ENCODE assay signal across 15 mouse cellular contexts in the genomic region with DNA sequence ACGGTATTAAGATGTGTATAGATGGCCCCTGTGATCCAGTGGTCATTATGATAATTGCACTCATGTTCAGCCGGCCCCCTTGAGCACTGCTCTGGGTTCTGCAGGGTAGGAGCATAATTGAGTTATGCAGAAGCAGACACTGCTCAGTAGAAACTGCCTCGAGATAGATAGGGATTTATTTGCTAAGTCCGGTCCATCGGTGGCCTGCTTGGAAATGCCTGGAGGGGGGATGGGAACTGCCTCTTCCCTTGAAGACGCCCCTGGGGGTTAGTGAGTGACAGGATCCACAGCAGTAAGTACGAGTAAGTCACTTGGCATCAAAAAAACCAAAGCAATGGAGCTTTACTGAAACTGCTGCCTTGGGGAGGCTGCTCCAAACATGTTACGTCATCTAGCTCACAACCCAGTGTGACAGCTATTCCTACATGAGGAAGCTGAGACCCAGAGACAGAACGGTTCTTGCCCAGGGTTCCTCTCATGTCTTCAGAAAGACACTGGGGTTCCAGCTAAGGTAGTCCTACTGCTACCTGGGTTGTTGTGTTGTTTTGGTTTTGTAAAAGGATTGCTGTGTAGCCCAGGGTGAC.
A peak's percentile ranks its signal among the peaks of the same experiment; 100 is the strongest.
DNase-seq lines count a peak whose midpoint lies in the region; ATAC-seq lines count a peak whose summit lies in the region.
"Had no signal": no experiment of that assay in that cellular context is flagged by ENCODE, and none has a peak within 500 bp of the region (broad histone marks: within the 10 kb centered on the region; RNA-seq: fewer than 3 reads in every experiment).

No protein-coding gene starts in this region.

- no peak overlapping the region for H3K9ac ChIP-seq in heart, embryonic 15.5 days
- no peak overlapping the region for H3K9ac ChIP-seq in midbrain, embryonic 11.5 days (ENCODE audit: low read length)
- H3K9ac ChIP-seq in midbrain, embryonic 16.5 days (ENCODE audit: low read depth, low read length): no peak overlapping the region

- H3K4me2 ChIP-seq in heart, embryonic 15.5 days: no peak overlapping the region
- H3K4me2 ChIP-seq in midbrain, embryonic 11.5 days: no peak overlapping the region
- H3K4me2 ChIP-seq in midbrain, embryonic 16.5 days (ENCODE audit: low read length): no peak overlapping the region

- H3K27ac ChIP-seq in heart, embryonic 15.5 days: 0 out of 2 replicates have a peak overlapping the region, but pooled peaks have one; percentile 11
- H3K27ac ChIP-seq in heart, embryonic 10.5 days: no peak overlapping the region
- no peak overlapping the region for H3K27ac ChIP-seq in midbrain, embryonic 11.5 days (ENCODE audit: low read depth, low read length)
- H3K27ac ChIP-seq in midbrain, embryonic 16.5 days (ENCODE audit: low read length): no peak overlapping the region
- no peak overlapping the region for H3K27ac ChIP-seq in embryonic facial prominence, embryonic 10.5 days (replicated peaks)
- peak overlapping the region; percentile 1; the same call in 1 of the 2 replicates for H3K27ac ChIP-seq in macrophage
- H3K27ac ChIP-seq: kidney, postnatal 0 days had no signal

- ATAC-seq in heart, embryonic 15.5 days (replicated peaks; ENCODE audit: insufficient number of reproducible peaks, insufficient read depth, low FRiP score, low read depth): no peak
- ATAC-seq in midbrain, embryonic 11.5 days (ENCODE audit: low FRiP score): peak; percentile 48; the same call in 1 of the 2 replicates
- ATAC-seq in midbrain, embryonic 16.5 days: no peak

- DNase-seq in heart, embryonic 10.5 days (ENCODE audit: low spot score): no peak
- DNase-seq in midbrain, embryonic 11.5 days (ENCODE audit: low spot score, missing footprints): no peak
- peak; percentile 15 for DNase-seq in embryonic facial prominence, embryonic 10.5 days (ENCODE audit: low spot score)
- DNase-seq in frontal cortex, adult 2 months (ENCODE audit: extremely low spot score in 1 of 2, low spot score in 1 of 2): no peak
- DNase-seq in adrenal gland, adult 8-10 months: no peak
- DNase-seq: adrenal gland, adult 2 months; B cell, adult 2 months; cerebellum, adult 9-11 months; lung, adult 2 months; right cerebral cortex, adult 18-20 months; thymus, adult 2 months had no signal

- no peaks in the 10 kb centered on the region for H3K27me3 ChIP-seq in heart, embryonic 15.5 days
- H3K27me3 ChIP-seq in heart, embryonic 10.5 days (ENCODE audit: insufficient read depth, poor library complexity, severe bottlenecking): no peaks in the 10 kb centered on the region
- H3K27me3 ChIP-seq in midbrain, embryonic 11.5 days (ENCODE audit: control insufficient read depth, insufficient read depth, low read length): no peaks in the 10 kb centered on the region
- H3K27me3 ChIP-seq in midbrain, embryonic 16.5 days (ENCODE audit: control insufficient read depth, insufficient read depth, low read depth, low read length): no peaks in the 10 kb centered on the region
- H3K27me3 ChIP-seq in embryonic facial prominence, embryonic 10.5 days (replicated peaks; ENCODE audit: low read depth, poor library complexity, severe bottlenecking): no peaks in the 10 kb centered on the region

- peaks cover 84% of the 10 kb centered on the region for H3K4me1 ChIP-seq in heart, embryonic 15.5 days (replicated peaks)
- peaks cover 92% of the 10 kb centered on the region for H3K4me1 ChIP-seq in heart, embryonic 10.5 days
- H3K4me1 ChIP-seq in midbrain, embryonic 11.5 days (ENCODE audit: control insufficient read depth, insufficient read depth, low read length): peaks cover 7% of the 10 kb centered on the region; the same call in 1 of the 2 replicates
- H3K4me1 ChIP-seq in midbrain, embryonic 16.5 days (ENCODE audit: control insufficient read depth, insufficient read depth, low read length): peaks cover 11% of the 10 kb centered on the region; the same call in 1 of the 2 replicates
- peaks cover 56% of the 10 kb centered on the region for H3K4me1 ChIP-seq in embryonic facial prominence, embryonic 10.5 days

- H3K79me2 ChIP-seq in macrophage (ENCODE audit: inconsistent target): peaks cover 100% of the 10 kb centered on the region

- WGBS in heart, embryonic 15.5 days: 54% methylated on average over 9 of the region's 9 CpGs
- 64% methylated on average over 9 of the region's 9 CpGs for WGBS in heart, embryonic 10.5 days
- WGBS in midbrain, embryonic 11.5 days: 61% methylated on average over 9 of the region's 9 CpGs
- 32% methylated on average over 9 of the region's 9 CpGs for WGBS in midbrain, embryonic 16.5 days
- 48% methylated on average over 9 of the region's 9 CpGs for WGBS in embryonic facial prominence, embryonic 10.5 days
- WGBS in macrophage (ENCODE audit: missing documents): 67% methylated on average over 9 of the region's 9 CpGs

- no peaks in the 10 kb centered on the region for H3K9me3 ChIP-seq in heart, embryonic 15.5 days (replicated peaks)
- H3K9me3 ChIP-seq in heart, embryonic 10.5 days: no peaks in the 10 kb centered on the region
- H3K9me3 ChIP-seq in midbrain, embryonic 11.5 days (ENCODE audit: control insufficient read depth, low read length): no peaks in the 10 kb centered on the region
- no peaks in the 10 kb centered on the region for H3K9me3 ChIP-seq in midbrain, embryonic 16.5 days (replicated peaks; ENCODE audit: control insufficient read depth, low read length, poor library complexity, severe bottlenecking)
- no peaks in the 10 kb centered on the region for H3K9me3 ChIP-seq in embryonic facial prominence, embryonic 10.5 days

- no peak overlapping the region for H3K4me3 ChIP-seq in heart, embryonic 15.5 days
- no peak overlapping the region for H3K4me3 ChIP-seq in heart, embryonic 10.5 days
- H3K4me3 ChIP-seq in midbrain, embryonic 11.5 days (ENCODE audit: low read depth, low read length): no peak overlapping the region
- no peak overlapping the region for H3K4me3 ChIP-seq in midbrain, embryonic 16.5 days (ENCODE audit: low read depth, low read length)
- H3K4me3 ChIP-seq in embryonic facial prominence, embryonic 10.5 days: no peak overlapping the region
- H3K4me3 ChIP-seq in macrophage (ENCODE audit: inconsistent target): no peak overlapping the region

- no peaks in the 10 kb centered on the region for H3K36me3 ChIP-seq in heart, embryonic 15.5 days
- peaks cover 3% of the 10 kb centered on the region; the same call in 1 of the 2 replicates for H3K36me3 ChIP-seq in heart, embryonic 10.5 days
- no peaks in the 10 kb centered on the region for H3K36me3 ChIP-seq in midbrain, embryonic 11.5 days (ENCODE audit: control insufficient read depth, insufficient read depth, low read length)
- no peaks in the 10 kb centered on the region for H3K36me3 ChIP-seq in midbrain, embryonic 16.5 days (ENCODE audit: control insufficient read depth, insufficient read depth, low read length)
- peaks cover 2% of the 10 kb centered on the region for H3K36me3 ChIP-seq in embryonic facial prominence, embryonic 10.5 days (replicated peaks)
- H3K36me3 ChIP-seq in macrophage (ENCODE audit: inconsistent target): no peaks in the 10 kb centered on the region

Comparison
In these comparisons a context has a peak if more than half of its experiments do, and no peak if none do; other contexts are left out.
1. H3K27ac ChIP-seq: peak in heart, embryonic 15.5 days (single experiment) and macrophage (single experiment); none in heart, embryonic 10.5 days (single experiment), midbrain, embryonic 11.5 days (single experiment), midbrain, embryonic 16.5 days (single experiment) and embryonic facial prominence, embryonic 10.5 days (single experiment).